Mouse (Mus musculus): ENCODE results near the gene Fam89b.
"Not testable (repeated sequence)": the region's sequence is repeated elsewhere in the genome, so short reads cannot be mapped to it uniquely, and the experiment has no call there.

Gene Fam89b

GRCm38 (mm10) chr19:5710581-5710980 is 18.9 kb downstream of the Fam89b start:
- no peak for DNase-seq

- DNase-seq = no peak
Measured at GRCm38 (mm10) chr19:5710068-5710467, 19.4 kb downstream of the Fam89b start.

- DNase-seq = no peak
Measured at GRCm38 (mm10) chr19:5704801-5705571, 24.5 kb downstream of the Fam89b start.

GRCm38 (mm10) chr19:5704163-5704800 is 25.2 kb downstream of the Fam89b start, which contains the start of gene Kcnk7:
Gene Kcnk7, plus strand, starts transcription at chr19:5704367.
- no peak for DNase-seq

- no peak for DNase-seq
Measured at GRCm38 (mm10) chr19:5695849-5696462, 33.5 kb downstream of the Fam89b start.

- no peak for DNase-seq
Measured at GRCm38 (mm10) chr19:5693801-5694200, 35.7 kb downstream of the Fam89b start.

- no peak for DNase-seq
Measured at GRCm38 (mm10) chr19:5692913-5693396, 36.5 kb downstream of the Fam89b start.

- no peak for DNase-seq
Measured at GRCm38 (mm10) chr19:5692086-5692912, 37.2 kb downstream of the Fam89b start.

GRCm38 (mm10) chr19:5691601-5692000 is 37.9 kb downstream of the Fam89b start:
- no peak for DNase-seq

GRCm38 (mm10) chr19:5690343-5690735 is 39.1 kb downstream of the Fam89b start:
- DNase-seq = no peak

- DNase-seq = peak; percentile 61
Measured at GRCm38 (mm10) chr19:5689565-5690342, 39.7 kb downstream of the Fam89b start.

GRCm38 (mm10) chr19:5689088-5689428 is 40.4 kb downstream of the Fam89b start:
- no peak for DNase-seq

GRCm38 (mm10) chr19:5688200-5689087 is 41.0 kb downstream of the Fam89b start, which contains the start of the genes Map3k11 and Pcnx3:
Gene Map3k11, plus strand, starts transcription at chr19:5688742.
Gene Pcnx3, minus strand, starts transcription at chr19:5688908.
- peak; percentile 96 for DNase-seq

- no peak for DNase-seq
Measured at GRCm38 (mm10) chr19:5687738-5688137, 41.7 kb downstream of the Fam89b start.

- DNase-seq = not testable (repeated sequence)
Measured at GRCm38 (mm10) chr19:5686954-5687353, 42.5 kb downstream of the Fam89b start.

GRCm38 (mm10) chr19:5686437-5686836 is 43.0 kb downstream of the Fam89b start:
- DNase-seq = no peak

- DNase-seq = no peak
Measured at GRCm38 (mm10) chr19:5685861-5686260, 43.6 kb downstream of the Fam89b start.

- DNase-seq = no peak
Measured at GRCm38 (mm10) chr19:5685431-5685830, 44.0 kb downstream of the Fam89b start.

- no peak for DNase-seq
Measured at GRCm38 (mm10) chr19:5684985-5685384, 44.5 kb downstream of the Fam89b start.

GRCm38 (mm10) chr19:5684236-5684635 is 45.2 kb downstream of the Fam89b start:
- no peak for DNase-seq

- no peak for DNase-seq
Measured at GRCm38 (mm10) chr19:5680432-5680831, 49.0 kb downstream of the Fam89b start.

Measured in right cerebral cortex, postnatal 4 days (tissue).